Mouse (Mus musculus): ENCODE measurements around the gene Timm23. TPM values are rescaled to one million over a fixed set of nuclear protein-coding genes. Genes with fewer than 3 reads are reported as not detected.
A peak's percentile ranks its signal among the peaks of the same experiment; 100 is the strongest.
"Not testable (repeated sequence)": the region's sequence is repeated elsewhere in the genome, so short reads cannot be mapped to it uniquely, and the experiment has no call there.

Timm23 gene
- polyA plus RNA-seq (2014; fragmentation: Nextera tagmentation; extraction: Ambion mirVana): 315 and 318 TPM in 2 replicates

GRCm38 (mm10) chr14:32201791-32202451 is at the start of gene Timm23, which contains the start of gene Parg:
Timm23 (minus strand) TSS chr14:32201898.
Parg (plus strand) TSS chr14:32201949.
- Histone ChIP-seq H3K36me3 (replicated peaks; ENCODE audit: control insufficient read depth, insufficient read depth, low read depth, low read length) (no peaks in the 10 kb centered on the region; the same call in 1 of the 2 replicates), H3K4me2 (ENCODE audit: low read depth, low read length) (peak within 1 kb of the TSS; percentile 86), H3K4me3 (ENCODE audit: low read depth, low read length) (peak within 1 kb of the TSS; percentile 100), H3K4me1 (ENCODE audit: control insufficient read depth, insufficient read depth, low read length) (no peaks in the 10 kb centered on the region; the same call in none of the 2 replicates), H3K9ac (replicated peaks; ENCODE audit: low read length) (peak within 1 kb of the TSS; percentile 87), H3K27ac (replicated peaks; ENCODE audit: low read depth, low read length) (0 out of 2 replicates have a peak within 1 kb of the TSS, but pooled peaks have one; percentile 35), H3K9me3 (replicated peaks; ENCODE audit: control insufficient read depth, low read length) (no peaks in the 10 kb centered on the region), H3K27me3 (ENCODE audit: control insufficient read depth, insufficient read depth, low read length) (no peaks in the 10 kb centered on the region)
- ATAC-seq (replicated peaks; ENCODE audit: insufficient number of reproducible peaks, low FRiP score, low TSS enrichment, low read depth) (peak; percentile 85), DNase-seq (ENCODE audit: low spot score) (peak; percentile 92)
- under 1% methylated on average over 64 of the region's 77 CpGs for WGBS

- no peaks in the 10 kb centered on the region for H3K4me1 ChIP-seq (ENCODE audit: control insufficient read depth, insufficient read depth, low read length)
- no peak overlapping the region for H3K27ac ChIP-seq (replicated peaks; ENCODE audit: low read depth, low read length)
- ATAC-seq (replicated peaks; ENCODE audit: insufficient number of reproducible peaks, low FRiP score, low TSS enrichment, low read depth): no peak
- no peak overlapping the region for H3K4me3 ChIP-seq (ENCODE audit: low read depth, low read length)
- no peak overlapping the region for H3K4me2 ChIP-seq (ENCODE audit: low read depth, low read length)
- H3K36me3 ChIP-seq (replicated peaks; ENCODE audit: control insufficient read depth, insufficient read depth, low read depth, low read length): no peaks in the 10 kb centered on the region; the same call in 1 of the 2 replicates
- no peaks in the 10 kb centered on the region for H3K9me3 ChIP-seq (replicated peaks; ENCODE audit: control insufficient read depth, low read length)
- H3K9ac ChIP-seq (replicated peaks; ENCODE audit: low read length): no peak overlapping the region
- H3K27me3 ChIP-seq (ENCODE audit: control insufficient read depth, insufficient read depth, low read length): no peaks in the 10 kb centered on the region
- DNase-seq (ENCODE audit: low spot score): no peak
- 89% methylated on average over 6 of the region's 6 CpGs for WGBS
Observed at GRCm38 (mm10) chr14:32249616-32250015, 47.9 kb upstream of the Timm23 start.

GRCm38 (mm10) chr14:32246019-32246418 is 44.3 kb upstream of the Timm23 start:
- no peak overlapping the region for H3K27ac ChIP-seq (replicated peaks; ENCODE audit: low read depth, low read length)
- H3K4me3 ChIP-seq (ENCODE audit: low read depth, low read length): no peak overlapping the region
- H3K4me2 ChIP-seq (ENCODE audit: low read depth, low read length): no peak overlapping the region
- H3K36me3 ChIP-seq (replicated peaks; ENCODE audit: control insufficient read depth, insufficient read depth, low read depth, low read length): no peaks in the 10 kb centered on the region; the same call in 1 of the 2 replicates
- ATAC-seq (replicated peaks; ENCODE audit: insufficient number of reproducible peaks, low FRiP score, low TSS enrichment, low read depth) (no peak), DNase-seq (ENCODE audit: low spot score) (no peak)
- H3K9me3 ChIP-seq (replicated peaks; ENCODE audit: control insufficient read depth, low read length): no peaks in the 10 kb centered on the region
- no peaks in the 10 kb centered on the region for H3K4me1 ChIP-seq (ENCODE audit: control insufficient read depth, insufficient read depth, low read length)
- no peaks in the 10 kb centered on the region for H3K27me3 ChIP-seq (ENCODE audit: control insufficient read depth, insufficient read depth, low read length)
- 53% methylated on average over 2 of the region's 2 CpGs for WGBS
- no peak overlapping the region for H3K9ac ChIP-seq (replicated peaks; ENCODE audit: low read length)

GRCm38 (mm10) chr14:32242401-32242800 is 40.7 kb upstream of the Timm23 start:
- 63% methylated on average over 4 of the region's 4 CpGs for WGBS
- Histone ChIP-seq H3K27ac (replicated peaks; ENCODE audit: low read depth, low read length) (no peak overlapping the region), H3K27me3 (ENCODE audit: control insufficient read depth, insufficient read depth, low read length) (no peaks in the 10 kb centered on the region), H3K4me3 (ENCODE audit: low read depth, low read length) (no peak overlapping the region), H3K36me3 (replicated peaks; ENCODE audit: control insufficient read depth, insufficient read depth, low read depth, low read length) (no peaks in the 10 kb centered on the region), H3K4me2 (ENCODE audit: low read depth, low read length) (no peak overlapping the region), H3K4me1 (ENCODE audit: control insufficient read depth, insufficient read depth, low read length) (no peaks in the 10 kb centered on the region), H3K9ac (replicated peaks; ENCODE audit: low read length) (no peak overlapping the region), H3K9me3 (replicated peaks; ENCODE audit: control insufficient read depth, low read length) (no peaks in the 10 kb centered on the region)
- peak; percentile 27 for DNase-seq (ENCODE audit: low spot score)
- no peak for ATAC-seq (replicated peaks; ENCODE audit: insufficient number of reproducible peaks, low FRiP score, low TSS enrichment, low read depth)

GRCm38 (mm10) chr14:32228996-32229395 is 27.3 kb upstream of the Timm23 start:
- Histone ChIP-seq H3K36me3 (replicated peaks; ENCODE audit: control insufficient read depth, insufficient read depth, low read depth, low read length) (no peaks in the 10 kb centered on the region), H3K9me3 (replicated peaks; ENCODE audit: control insufficient read depth, low read length) (no peaks in the 10 kb centered on the region), H3K4me1 (ENCODE audit: control insufficient read depth, insufficient read depth, low read length) (no peaks in the 10 kb centered on the region), H3K27me3 (ENCODE audit: control insufficient read depth, insufficient read depth, low read length) (no peaks in the 10 kb centered on the region), H3K9ac (replicated peaks; ENCODE audit: low read length) (no peak overlapping the region), H3K4me3 (ENCODE audit: low read depth, low read length) (no peak overlapping the region), H3K27ac (replicated peaks; ENCODE audit: low read depth, low read length) (no peak overlapping the region), H3K4me2 (ENCODE audit: low read depth, low read length) (no peak overlapping the region)
- ATAC-seq (replicated peaks; ENCODE audit: insufficient number of reproducible peaks, low FRiP score, low TSS enrichment, low read depth) (no peak), DNase-seq (ENCODE audit: low spot score) (peak; percentile 81)
- 0% methylated on average over 2 of the region's 2 CpGs for WGBS

GRCm38 (mm10) chr14:32226601-32227000 is 24.9 kb upstream of the Timm23 start:
- no peak overlapping the region for H3K9ac ChIP-seq (replicated peaks; ENCODE audit: low read length)
- no peaks in the 10 kb centered on the region for H3K27me3 ChIP-seq (ENCODE audit: control insufficient read depth, insufficient read depth, low read length)
- no peaks in the 10 kb centered on the region for H3K4me1 ChIP-seq (ENCODE audit: control insufficient read depth, insufficient read depth, low read length)
- H3K4me3 ChIP-seq (ENCODE audit: low read depth, low read length): no peak overlapping the region
- H3K36me3 ChIP-seq (replicated peaks; ENCODE audit: control insufficient read depth, insufficient read depth, low read depth, low read length): no peaks in the 10 kb centered on the region
- H3K27ac ChIP-seq (replicated peaks; ENCODE audit: low read depth, low read length): no peak overlapping the region
- H3K4me2 ChIP-seq (ENCODE audit: low read depth, low read length): no peak overlapping the region
- DNase-seq (ENCODE audit: low spot score): no peak
- ATAC-seq (replicated peaks; ENCODE audit: insufficient number of reproducible peaks, low FRiP score, low TSS enrichment, low read depth): no peak
- H3K9me3 ChIP-seq (replicated peaks; ENCODE audit: control insufficient read depth, low read length): no peaks in the 10 kb centered on the region

- peak overlapping the region; percentile 87 for H3K9ac ChIP-seq (replicated peaks; ENCODE audit: low read length)
- DNase-seq (ENCODE audit: low spot score): peak; percentile 27
- no peak for ATAC-seq (replicated peaks; ENCODE audit: insufficient number of reproducible peaks, low FRiP score, low TSS enrichment, low read depth)
- no peaks in the 10 kb centered on the region; the same call in 1 of the 2 replicates for H3K36me3 ChIP-seq (replicated peaks; ENCODE audit: control insufficient read depth, insufficient read depth, low read depth, low read length)
- H3K4me2 ChIP-seq (ENCODE audit: low read depth, low read length): peak overlapping the region; percentile 56
- H3K9me3 ChIP-seq (replicated peaks; ENCODE audit: control insufficient read depth, low read length): no peaks in the 10 kb centered on the region
- no peak overlapping the region for H3K27ac ChIP-seq (replicated peaks; ENCODE audit: low read depth, low read length)
- H3K27me3 ChIP-seq (ENCODE audit: control insufficient read depth, insufficient read depth, low read length): no peaks in the 10 kb centered on the region
- H3K4me3 ChIP-seq (ENCODE audit: low read depth, low read length): peak overlapping the region; percentile 100
- under 1% methylated on average over 25 of the region's 26 CpGs for WGBS
- H3K4me1 ChIP-seq (ENCODE audit: control insufficient read depth, insufficient read depth, low read length): no peaks in the 10 kb centered on the region; the same call in none of the 2 replicates
Observed at GRCm38 (mm10) chr14:32201354-32201753, 344 bp downstream of the Timm23 start.

- not testable (repeated sequence) for H3K4me3 ChIP-seq (ENCODE audit: low read depth, low read length); H3K36me3 ChIP-seq (replicated peaks; ENCODE audit: control insufficient read depth, insufficient read depth, low read depth, low read length); H3K27ac ChIP-seq (replicated peaks; ENCODE audit: low read depth, low read length); H3K9me3 ChIP-seq (replicated peaks; ENCODE audit: control insufficient read depth, low read length); ATAC-seq (replicated peaks; ENCODE audit: insufficient number of reproducible peaks, low FRiP score, low TSS enrichment, low read depth); DNase-seq (ENCODE audit: low spot score); H3K4me1 ChIP-seq (ENCODE audit: control insufficient read depth, insufficient read depth, low read length); H3K4me2 ChIP-seq (ENCODE audit: low read depth, low read length); H3K27me3 ChIP-seq (ENCODE audit: control insufficient read depth, insufficient read depth, low read length); H3K9ac ChIP-seq (replicated peaks; ENCODE audit: low read length)
- 78% methylated on average over 5 of the region's 5 CpGs for WGBS
Observed at GRCm38 (mm10) chr14:32193557-32193956, 8.1 kb downstream of the Timm23 start.

All from embryonic facial prominence, embryonic 11.5 days (tissue).